ENCODE assay signal across 15 mouse cellular contexts in genomic region chr4:21665961-21666360, GRCm38 (mm10). TPM values are rescaled to one million over a fixed set of nuclear protein-coding genes. Genes with fewer than 3 reads are reported as not detected.
DNase-seq lines count a peak whose midpoint lies in the region; ATAC-seq and TF ChIP-seq lines count a peak whose summit lies in the region.
"Had no signal": no experiment of that assay in that cellular context is flagged by ENCODE, and none has a peak within 500 bp of the region (broad histone marks: within the 10 kb centered on the region; RNA-seq: fewer than 3 reads in every experiment).

No protein-coding gene starts in this region.

- TF ChIP-seq EP300 in CH12.LX (IDR thresholded peaks at IDR 0.05; ENCODE audit: low read length), result no peak

- no peak for TF ChIP-seq POLR2A in CH12.LX (IDR thresholded peaks at IDR 0.05; ENCODE audit: low read depth, low read length)

- no peaks in the 10 kb centered on the region for H3K27me3 ChIP-seq in CH12.LX (replicated peaks)
- peaks cover 17% of the 10 kb centered on the region for H3K27me3 ChIP-seq in forebrain, embryonic 15.5 days
- H3K27me3 ChIP-seq in hindbrain, embryonic 15.5 days, result peaks cover 13% of the 10 kb centered on the region

- peak; percentile 93 for ATAC-seq in forebrain, embryonic 15.5 days (replicated peaks)
- peak; percentile 90 for ATAC-seq in hindbrain, embryonic 15.5 days (ENCODE audit: low FRiP score, low read depth)
- ATAC-seq in monocyte, adult 5-6 weeks (replicated peaks; ENCODE audit: insufficient number of reproducible peaks, low FRiP score, low TSS enrichment, poor library complexity, severe bottlenecking), result no peak

- intact Hi-C loops in gastrocnemius, adult 2 months (cut with DNase I), result no loop called here

- peaks cover 0 to 13% of the 10 kb centered on the region in 2 experiments; a peak in 2 of 4 replicates for H3K4me1 ChIP-seq in CH12.LX (ENCODE audit: control insufficient read depth in 1 of 2, insufficient read depth in 2 of 2)
- H3K4me1 ChIP-seq in forebrain, embryonic 15.5 days, result peaks cover 22% of the 10 kb centered on the region
- H3K4me1 ChIP-seq in hindbrain, embryonic 15.5 days (replicated peaks), result no peaks in the 10 kb centered on the region
- H3K4me1 ChIP-seq: megakaryocyte, embryonic 14.5 days had no signal

- H3K27ac ChIP-seq in gastrocnemius, adult 2 months, result no peak overlapping the region
- H3K27ac ChIP-seq in CH12.LX (ENCODE audit: insufficient read depth, low read depth), result no peak overlapping the region
- H3K27ac ChIP-seq in forebrain, embryonic 15.5 days (replicated peaks), result 0 out of 2 replicates have a peak overlapping the region, but pooled peaks have one; percentile 17
- H3K27ac ChIP-seq in hindbrain, embryonic 15.5 days (replicated peaks), result no peak overlapping the region

- no peak for TF ChIP-seq CTCF in gastrocnemius, adult 2 months (IDR thresholded peaks at IDR 0.05)
- TF ChIP-seq CTCF in CH12.LX (conservative IDR thresholded peaks at IDR 0.05 in 1 of 2, IDR thresholded peaks at IDR 0.05 in 1 of 2; ENCODE audit: low read depth in 2 of 2, low read length in 2 of 2), result no peak

- H3K79me2 ChIP-seq in CH12.LX (replicated peaks; ENCODE audit: control insufficient read depth, extremely low read depth, insufficient read depth, poor library complexity, severe bottlenecking), result no peaks in the 10 kb centered on the region

- 4% methylated on average over 5 of the region's 5 CpGs for WGBS in forebrain, embryonic 15.5 days
- WGBS in hindbrain, embryonic 15.5 days, result 15% methylated on average over 5 of the region's 5 CpGs

- dilution Hi-C loops in CH12.LX (cut with MboI; ENCODE audit: extremely low pct_ligation_motif_present, extremely low pct_unique_long_range_greater_than_20kb, low sequenced_read_pairs), result no loop called here

- no peaks in the 10 kb centered on the region for H3K36me3 ChIP-seq in CH12.LX (replicated peaks in 1 of 2; ENCODE audit: control insufficient read depth in 1 of 2, insufficient read depth in 1 of 2, low read length in 1 of 2)
- no peaks in the 10 kb centered on the region for H3K36me3 ChIP-seq in forebrain, embryonic 15.5 days
- no peaks in the 10 kb centered on the region for H3K36me3 ChIP-seq in hindbrain, embryonic 15.5 days

- in situ Hi-C loops in CH12.LX (cut with MboI; ENCODE audit: low pct_ligation_motif_present, low pct_unique_long_range_greater_than_20kb, low sequenced_read_pairs), result no loop called here

- no peaks in the 10 kb centered on the region for H3K9me3 ChIP-seq in CH12.LX (replicated peaks; ENCODE audit: low read length)
- H3K9me3 ChIP-seq in forebrain, embryonic 15.5 days, result no peaks in the 10 kb centered on the region
- H3K9me3 ChIP-seq in hindbrain, embryonic 15.5 days, result no peaks in the 10 kb centered on the region
- H3K9me3 ChIP-seq: megakaryocyte, embryonic 14.5 days had no signal

- peak overlapping the region; percentile 82; the same call in 1 of the 2 replicates for H3K4me2 ChIP-seq in CH12.LX (ENCODE audit: insufficient read depth, low read depth, poor library complexity, severe bottlenecking)
- no peak overlapping the region for H3K4me2 ChIP-seq in forebrain, embryonic 15.5 days (replicated peaks)
- no peak overlapping the region for H3K4me2 ChIP-seq in hindbrain, embryonic 15.5 days

- no peak overlapping the region for H3K9ac ChIP-seq in CH12.LX (ENCODE audit: insufficient read depth, low read depth)
- no peak overlapping the region for H3K9ac ChIP-seq in forebrain, embryonic 15.5 days (replicated peaks)
- H3K9ac ChIP-seq in hindbrain, embryonic 15.5 days, result no peak overlapping the region

- no peak for TF ChIP-seq RAD21 in CH12.LX (IDR thresholded peaks at IDR 0.05; ENCODE audit: low read depth, low read length)

- DNase-seq in gastrocnemius, adult 2 months, result peak; percentile 20
- no peak for DNase-seq in gastrocnemius, adult 8-10 months (ENCODE audit: low spot score in 2 of 2)
- no peak for DNase-seq in CH12.LX (ENCODE audit: extremely low read depth)
- no peak for DNase-seq in ovary, postnatal 36 days (ENCODE audit: low spot score)
- DNase-seq in layer of hippocampus, adult 9-10 months (ENCODE audit: low spot score), result no peak
- DNase-seq: kidney, postnatal 14 days; liver; thymus, adult 18-20 months had no signal

- no peak overlapping the region for H3K4me3 ChIP-seq in gastrocnemius, adult 2 months
- no peak overlapping the region for H3K4me3 ChIP-seq in CH12.LX (replicated peaks in 1 of 3; ENCODE audit: low read depth in 2 of 3, low read length in 2 of 3, poor library complexity in 1 of 3)
- no peak overlapping the region for H3K4me3 ChIP-seq in forebrain, embryonic 15.5 days
- no peak overlapping the region for H3K4me3 ChIP-seq in hindbrain, embryonic 15.5 days
- H3K4me3 ChIP-seq: megakaryocyte, embryonic 14.5 days had no signal

TF ChIP-seq in CH12.LX, 34 proteins besides CTCF, POLR2A, EP300 and RAD21:
- TF ChIP-seq ZKSCAN1 (IDR thresholded peaks at IDR 0.05; ENCODE audit: borderline replicate concordance, low read depth, low read length) (no peak), HCFC1 (IDR thresholded peaks at IDR 0.05; ENCODE audit: low read depth, low read length) (no peak), SMC3 (IDR thresholded peaks at IDR 0.05; ENCODE audit: low read depth, low read length) (no peak)
TF ChIP-seq in CH12.LX: peak in this region for 0.

RNA-seq across cellular contexts. Expression of gene Prdm13, which starts 19.8 kb away (rescaled TPM):
- not detected for total RNA-seq in gastrocnemius, adult 2 months (2021)
- not detected for total RNA-seq in gastrocnemius, adult 8-10 months (2022)
- total RNA-seq in CH12.LX (2012; rRNA removed), result not detected in 2 replicates
- total RNA-seq in CH12.LX (2014; rRNA removed), result not detected in 2 replicates
- not detected in 2 replicates for polyA plus RNA-seq in CH12.LX (2012; ENCODE audit: insufficient read length, low read depth)
- polyA plus RNA-seq in forebrain, embryonic 15.5 days (2015; fragmentation: Nextera tagmentation; extraction: Ambion mirVana), result 0.14 and 0.34 TPM in 2 replicates
- 0.45 and 1.0 TPM in 2 replicates for polyA plus RNA-seq in hindbrain, embryonic 15.5 days (2015; fragmentation: Nextera tagmentation; extraction: Ambion mirVana)
- total RNA-seq in monocyte, adult 5-6 weeks (2017), result not detected in 3 replicates
- total RNA-seq: adrenal gland, adult 18-20 months; common myeloid progenitor, adult 5-6 weeks; gastrocnemius, adult 18-20 months had no signal
